Mouse (Mus musculus) forebrain, postnatal 0 days (tissue): ENCODE measurements at regions not wholly inside any gene's neighbourhood (a gene's known extent, or its start where the extent isn't known, plus 50 kb on each side); places are given as distances from the start of the nearest gene placed in this dataset.
A peak's percentile ranks its signal among the peaks of the same experiment; 100 is the strongest.
"Not testable (repeated sequence)": the region's sequence is repeated elsewhere in the genome, so short reads cannot be mapped to it uniquely, and the experiment has no call there.

Source experiments
- ATAC-seq: fragments of 200-750 bp; cut with Nextera tagmentation; 2 replicates; pipeline ENCODE4 v1.8.0; 2017; ENCODE audit warnings: mild to moderate bottlenecking, moderate library complexity
- DNase-seq: peaks from one replicate; pipeline ENCODE4 v3.0.0-alpha.2; 2015
- H3K27ac ChIP-seq: fragments of 300-500 bp; sonication (generic); 2 replicates; pipeline ENCODE4 v1.5.1; 2014; ENCODE audit warnings: low read depth, mild to moderate bottlenecking, antibody characterized with exemption, low read length, moderate library complexity, mixed read lengths
- H3K27me3 ChIP-seq: fragments of 300-500 bp; sonication (generic); 2 replicates; pipeline ENCODE4 v1.6.1; 2014; ENCODE audit warnings: mild to moderate bottlenecking, low read length, mixed read lengths; ENCODE audit not compliant: insufficient read depth
- H3K36me3 ChIP-seq: fragments of 300-500 bp; sonication (generic); 2 replicates; pipeline ENCODE4 v1.6.1; 2014; ENCODE audit warnings: mild to moderate bottlenecking, moderate library complexity; ENCODE audit not compliant: insufficient read depth
- H3K4me1 ChIP-seq: fragments of 300-500 bp; sonication (generic); 2 replicates; pipeline ENCODE4 v1.6.1; 2014; ENCODE audit warnings: antibody characterized with exemption; ENCODE audit not compliant: insufficient read depth
- H3K4me2 ChIP-seq: fragments of 300-500 bp; sonication (generic); 2 replicates; pipeline ENCODE4 v1.6.1; 2014; ENCODE audit warnings: low read depth, mild to moderate bottlenecking, moderate library complexity
- H3K4me3 ChIP-seq: fragments of 300-500 bp; sonication (generic); 2 replicates; pipeline ENCODE4 v1.5.1; 2014; ENCODE audit warnings: low read depth, low read length, mixed read lengths
- H3K9ac ChIP-seq: fragments of 300-500 bp; sonication (generic); 2 replicates; pipeline ENCODE4 v1.6.1; 2014; ENCODE audit warnings: mild to moderate bottlenecking
- H3K9me3 ChIP-seq: fragments of 300-500 bp; sonication (generic); 2 replicates; pipeline ENCODE4 v1.6.1; 2016; ENCODE audit warnings: low read length
- CTCF ChIP-seq: sonication (generic); IDR thresholded peaks from 2 replicates; pipeline ENCODE4 v1.5.1; 2016; ENCODE audit warnings: antibody characterized with exemption, control low read depth, low read depth
- WGBS: fragments of 180-500 bp; shearing (Covaris S2); extraction: QIAGEN DNeasy Blood & Tissue Kit; methylation state at CpG from one replicate; pipeline ENCODE4 v1.1.7; 2014; 5-methylcytosine and 5-hydroxymethylcytosine counted together

DNA sequence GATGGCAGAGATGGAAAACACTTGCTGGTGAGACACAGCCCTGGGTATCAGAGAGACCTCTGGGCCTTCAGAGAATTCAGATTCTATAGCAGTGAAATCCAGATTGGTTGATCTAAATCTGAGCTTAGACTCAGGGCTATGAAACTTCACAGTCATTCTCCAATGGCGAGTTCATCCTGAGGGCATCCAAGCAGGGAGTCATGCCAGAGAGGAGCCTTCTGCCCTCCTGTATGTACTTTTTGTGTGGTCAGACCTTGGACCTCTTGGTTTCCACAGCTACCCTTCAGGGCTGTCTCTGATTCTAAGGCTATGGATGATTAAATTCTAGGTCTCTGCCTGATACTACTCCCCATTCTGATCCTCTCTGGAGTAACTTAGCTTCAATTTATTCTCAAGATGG lies 122.0 kb upstream of the Mettl15 start:
- no peak overlapping the region for H3K27ac ChIP-seq
- 77% methylated on average over 1 of the region's 1 CpGs for WGBS
- H3K27me3 ChIP-seq = no peaks in the 10 kb centered on the region
- no peak for TF ChIP-seq CTCF
- ATAC-seq (no peak), DNase-seq (no peak)
- no peak overlapping the region for H3K4me3 ChIP-seq
- H3K4me2 ChIP-seq = no peak overlapping the region
- no peaks in the 10 kb centered on the region for H3K36me3 ChIP-seq
- H3K9ac ChIP-seq = no peak overlapping the region
- no peaks in the 10 kb centered on the region for H3K9me3 ChIP-seq
- no peaks in the 10 kb centered on the region for H3K4me1 ChIP-seq

GRCm38 (mm10) chr2:109404262-109404661 lies 123.7 kb upstream of the Mettl15 start:
- no peaks in the 10 kb centered on the region for H3K27me3 ChIP-seq
- H3K9ac ChIP-seq = no peak overlapping the region
- WGBS = 79% methylated on average over 3 of the region's 3 CpGs
- H3K27ac ChIP-seq = no peak overlapping the region
- no peaks in the 10 kb centered on the region for H3K9me3 ChIP-seq
- H3K4me3 ChIP-seq = no peak overlapping the region
- TF ChIP-seq CTCF = no peak
- no peaks in the 10 kb centered on the region for H3K4me1 ChIP-seq
- no peaks in the 10 kb centered on the region for H3K36me3 ChIP-seq
- ATAC-seq (no peak), DNase-seq (no peak)
- no peak overlapping the region for H3K4me2 ChIP-seq

- H3K27ac ChIP-seq = no peak overlapping the region
- H3K4me1 ChIP-seq = no peaks in the 10 kb centered on the region
- no peaks in the 10 kb centered on the region for H3K27me3 ChIP-seq
- no peak overlapping the region for H3K9ac ChIP-seq
- H3K4me2 ChIP-seq = no peak overlapping the region
- no peaks in the 10 kb centered on the region for H3K36me3 ChIP-seq
- TF ChIP-seq CTCF = no peak
- 76% methylated on average over 7 of the region's 7 CpGs for WGBS
- no peak for DNase-seq
- H3K4me3 ChIP-seq = no peak overlapping the region
- H3K9me3 ChIP-seq = no peaks in the 10 kb centered on the region
- no peak for ATAC-seq
Observed at GRCm38 (mm10) chr2:109406591-109407079, 126.1 kb upstream of the Mettl15 start.

- Histone ChIP-seq H3K4me2 (no peak overlapping the region), H3K4me1 (no peaks in the 10 kb centered on the region), H3K4me3 (no peak overlapping the region), H3K27me3 (no peaks in the 10 kb centered on the region), H3K9ac (no peak overlapping the region), H3K36me3 (no peaks in the 10 kb centered on the region), H3K9me3 (no peaks in the 10 kb centered on the region), H3K27ac (no peak overlapping the region)
- DNase-seq = no peak
- no peak for ATAC-seq
- TF ChIP-seq CTCF = no peak
Observed at GRCm38 (mm10) chr2:109420098-109420497, 139.6 kb upstream of the Mettl15 start.

DNA sequence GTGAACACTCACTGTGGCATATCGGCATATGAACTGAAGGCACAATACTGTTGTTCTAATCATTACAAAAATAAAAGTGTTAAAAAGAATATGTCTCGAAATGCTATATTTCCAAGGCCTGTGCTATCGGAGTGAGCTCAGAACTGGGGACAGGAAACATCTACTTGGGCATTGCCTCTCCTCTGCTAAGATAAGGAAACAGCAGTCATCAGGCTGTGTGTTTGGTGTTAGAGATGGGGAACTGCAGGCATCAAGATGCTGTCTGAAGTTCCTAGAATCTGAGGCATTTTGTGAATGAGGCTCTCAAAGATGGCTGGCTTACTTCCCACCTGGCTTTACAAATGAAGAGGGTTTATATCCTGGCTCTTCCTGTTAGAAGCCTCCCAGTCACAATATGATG lies 150.6 kb upstream of the Mettl15 start:
- Histone ChIP-seq H3K4me1 (no peaks in the 10 kb centered on the region), H3K9me3 (no peaks in the 10 kb centered on the region), H3K27ac (no peak overlapping the region), H3K4me2 (no peak overlapping the region), H3K9ac (no peak overlapping the region), H3K36me3 (no peaks in the 10 kb centered on the region), H3K4me3 (no peak overlapping the region), H3K27me3 (no peaks in the 10 kb centered on the region)
- ATAC-seq (no peak), DNase-seq (no peak)
- TF ChIP-seq CTCF = no peak
- WGBS = 95% methylated on average over 3 of the region's 3 CpGs

GRCm38 (mm10) chr2:109442551-109443120 lies 162.1 kb upstream of the Mettl15 start:
- Histone ChIP-seq H3K9ac (no peak overlapping the region), H3K27ac (no peak overlapping the region), H3K4me1 (no peaks in the 10 kb centered on the region), H3K9me3 (no peaks in the 10 kb centered on the region), H3K4me3 (no peak overlapping the region), H3K4me2 (no peak overlapping the region), H3K27me3 (no peaks in the 10 kb centered on the region), H3K36me3 (no peaks in the 10 kb centered on the region)
- no peak for TF ChIP-seq CTCF
- ATAC-seq (no peak), DNase-seq (no peak)
- WGBS = 68% methylated on average over 3 of the region's 3 CpGs

DNA sequence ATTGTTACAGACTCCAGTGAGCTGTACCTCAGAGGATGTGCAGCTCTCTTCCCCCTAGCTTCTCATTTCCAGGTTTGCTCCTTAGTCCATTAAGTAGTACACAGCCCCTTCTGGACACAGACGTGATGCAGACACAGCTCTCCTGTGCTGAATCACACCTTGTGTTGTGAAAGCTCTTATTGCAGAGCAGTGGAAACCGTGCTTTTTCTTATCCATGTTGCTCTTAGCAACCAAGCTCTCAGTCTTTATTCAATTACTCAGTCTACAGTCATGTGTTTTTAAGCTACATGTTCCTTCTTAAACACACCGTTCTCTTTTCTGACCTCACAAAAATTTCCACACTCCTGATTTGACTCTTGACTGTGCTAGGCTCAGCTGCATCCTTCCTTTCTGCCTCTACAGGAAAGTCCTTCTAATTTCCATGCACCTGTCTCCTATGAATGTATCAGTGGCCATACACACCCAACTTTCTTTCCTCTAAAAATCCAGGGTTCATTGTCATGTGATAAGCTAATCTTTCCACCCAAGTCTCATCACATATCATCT lies 163.0 kb upstream of the Mettl15 start:
- H3K4me1 ChIP-seq = no peaks in the 10 kb centered on the region
- H3K9ac ChIP-seq = no peak overlapping the region
- no peak overlapping the region for H3K4me2 ChIP-seq
- H3K9me3 ChIP-seq = no peaks in the 10 kb centered on the region
- no peaks in the 10 kb centered on the region for H3K27me3 ChIP-seq
- H3K4me3 ChIP-seq = no peak overlapping the region
- WGBS = 67% methylated on average over 3 of the region's 3 CpGs
- TF ChIP-seq CTCF = no peak
- DNase-seq (no peak), ATAC-seq (peak; percentile 64)
- no peak overlapping the region for H3K27ac ChIP-seq
- H3K36me3 ChIP-seq = no peaks in the 10 kb centered on the region

DNA sequence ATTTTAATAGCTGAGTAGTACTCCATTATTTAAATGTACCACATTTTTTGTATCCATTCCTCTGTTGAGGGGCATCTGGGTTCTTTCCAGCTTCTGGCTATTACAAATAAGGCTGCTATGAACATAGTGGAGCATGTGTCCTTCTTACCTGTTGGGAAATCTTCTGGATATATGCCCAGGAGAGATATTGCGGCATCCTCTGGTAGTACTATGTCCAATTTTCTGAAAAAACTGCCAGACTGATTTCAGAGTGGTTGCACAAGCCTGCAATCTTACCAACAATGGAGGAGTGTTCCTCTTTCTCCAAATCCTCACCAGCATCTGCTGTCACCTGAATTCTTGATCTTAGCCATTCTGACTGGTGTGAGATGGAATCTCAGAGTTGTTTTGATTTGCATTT lies 181.7 kb upstream of the Mettl15 start:
- H3K4me1 ChIP-seq, ATAC-seq, H3K4me3 ChIP-seq, H3K27me3 ChIP-seq, H3K9me3 ChIP-seq, H3K9ac ChIP-seq, DNase-seq, H3K4me2 ChIP-seq, H3K27ac ChIP-seq, H3K36me3 ChIP-seq: not testable (repeated sequence)
- 94% methylated on average over 1 of the region's 1 CpGs for WGBS
